Comparison of ENCODE assay signal across 10 mouse cellular contexts in the genomic region with DNA sequence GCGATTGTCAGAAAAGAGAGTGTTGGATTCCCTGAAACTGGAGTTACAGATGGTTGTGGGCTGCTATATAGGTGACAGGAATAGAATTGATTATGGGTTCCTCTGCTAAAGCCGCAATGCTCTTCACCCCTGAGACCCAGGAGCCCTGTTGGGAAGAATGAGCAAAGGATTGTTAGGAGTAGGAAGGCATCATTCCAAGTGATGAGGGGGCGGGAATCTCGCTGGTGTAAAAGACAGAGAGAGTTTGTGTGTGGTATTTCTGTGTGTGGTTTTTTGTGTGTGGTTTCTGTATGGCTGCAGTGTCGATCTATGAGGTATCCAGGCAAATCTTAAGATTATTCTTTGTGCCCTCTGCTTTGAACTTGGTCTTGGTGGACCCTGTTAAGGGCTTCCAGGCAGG. TPM values are rescaled to one million over a fixed set of nuclear protein-coding genes. Genes with fewer than 3 reads are reported as not detected.
DNase-seq lines count a peak whose midpoint lies in the region; ATAC-seq lines count a peak whose summit lies in the region.
"Had no signal": no experiment of that assay in that cellular context is flagged by ENCODE, and none has a peak within 500 bp of the region (broad histone marks: within the 10 kb centered on the region; RNA-seq: fewer than 3 reads in every experiment).

No protein-coding gene starts in this region.

- no peak overlapping the region for H3K9ac ChIP-seq in kidney, embryonic 15.5 days
- no peak overlapping the region; the same call in 1 of the 2 replicates for H3K9ac ChIP-seq in forebrain, embryonic 15.5 days (replicated peaks)
- H3K9ac ChIP-seq in midbrain, embryonic 15.5 days: peak overlapping the region; percentile 65; the same call in 1 of the 2 replicates
- no peak overlapping the region for H3K9ac ChIP-seq in kidney, embryonic 14.5 days (ENCODE audit: low read depth, low read length)

- WGBS in kidney, embryonic 15.5 days: 51% methylated on average over 5 of the region's 5 CpGs
- 72% methylated on average over 5 of the region's 5 CpGs for WGBS in embryonic facial prominence, embryonic 10.5 days
- 65% methylated on average over 5 of the region's 5 CpGs for WGBS in forebrain, embryonic 15.5 days
- 68% methylated on average over 5 of the region's 5 CpGs for WGBS in midbrain, embryonic 15.5 days
- WGBS in kidney, embryonic 14.5 days: 47% methylated on average over 5 of the region's 5 CpGs

- peaks cover 11% of the 10 kb centered on the region for H3K4me1 ChIP-seq in kidney, embryonic 15.5 days
- H3K4me1 ChIP-seq in embryonic facial prominence, embryonic 10.5 days: peaks cover 15% of the 10 kb centered on the region
- H3K4me1 ChIP-seq in forebrain, embryonic 15.5 days: peaks cover 10% of the 10 kb centered on the region
- H3K4me1 ChIP-seq in midbrain, embryonic 15.5 days: peaks cover 19% of the 10 kb centered on the region
- peaks cover 5% of the 10 kb centered on the region; the same call in 1 of the 2 replicates for H3K4me1 ChIP-seq in kidney, embryonic 14.5 days (ENCODE audit: control insufficient read depth, insufficient read depth, low read length)

- no peak for ATAC-seq in kidney, embryonic 15.5 days (replicated peaks; ENCODE audit: low FRiP score)
- ATAC-seq in forebrain, embryonic 15.5 days (replicated peaks): no peak
- no peak for ATAC-seq in midbrain, embryonic 15.5 days (replicated peaks)
- ATAC-seq in kidney, embryonic 14.5 days (ENCODE audit: low FRiP score, low TSS enrichment): no peak

- H3K36me3 ChIP-seq in kidney, embryonic 15.5 days: no peaks in the 10 kb centered on the region
- H3K36me3 ChIP-seq in embryonic facial prominence, embryonic 10.5 days (replicated peaks): no peaks in the 10 kb centered on the region
- H3K36me3 ChIP-seq in forebrain, embryonic 15.5 days: no peaks in the 10 kb centered on the region
- no peaks in the 10 kb centered on the region for H3K36me3 ChIP-seq in midbrain, embryonic 15.5 days (replicated peaks)
- H3K36me3 ChIP-seq in kidney, embryonic 14.5 days (ENCODE audit: control insufficient read depth, insufficient read depth, low read length): no peaks in the 10 kb centered on the region

- H3K27me3 ChIP-seq in kidney, embryonic 15.5 days: no peaks in the 10 kb centered on the region
- H3K27me3 ChIP-seq in embryonic facial prominence, embryonic 10.5 days (replicated peaks; ENCODE audit: low read depth, poor library complexity, severe bottlenecking): peaks cover 14% of the 10 kb centered on the region
- no peaks in the 10 kb centered on the region for H3K27me3 ChIP-seq in forebrain, embryonic 15.5 days
- H3K27me3 ChIP-seq in midbrain, embryonic 15.5 days (replicated peaks): no peaks in the 10 kb centered on the region
- H3K27me3 ChIP-seq in kidney, embryonic 14.5 days (ENCODE audit: control insufficient read depth, insufficient read depth, low read length): 0 out of 2 replicates have a peak, but pooled peaks cover 2% of the 10 kb centered on the region

- 0 out of 2 replicates have a peak overlapping the region, but pooled peaks have one; percentile 66 for H3K4me3 ChIP-seq in kidney, embryonic 15.5 days (replicated peaks)
- H3K4me3 ChIP-seq in embryonic facial prominence, embryonic 10.5 days: peak overlapping the region; percentile 71
- 0 out of 2 replicates have a peak overlapping the region, but pooled peaks have one; percentile 59 for H3K4me3 ChIP-seq in forebrain, embryonic 15.5 days
- peak overlapping the region; percentile 81 for H3K4me3 ChIP-seq in midbrain, embryonic 15.5 days
- no peak overlapping the region for H3K4me3 ChIP-seq in kidney, embryonic 14.5 days (ENCODE audit: low read length)

- DNase-seq in kidney, adult 8-10 months: no peak
- DNase-seq in embryonic facial prominence, embryonic 10.5 days (ENCODE audit: low spot score): no peak
- DNase-seq in embryo, embryonic 11 days: no peak
- no peak for DNase-seq in gastrocnemius, adult 8-10 months (ENCODE audit: low spot score in 2 of 2)

- no peak overlapping the region for H3K27ac ChIP-seq in kidney, embryonic 15.5 days
- no peak overlapping the region for H3K27ac ChIP-seq in embryonic facial prominence, embryonic 10.5 days (replicated peaks)
- no peak overlapping the region for H3K27ac ChIP-seq in forebrain, embryonic 15.5 days (replicated peaks)
- H3K27ac ChIP-seq in midbrain, embryonic 15.5 days: no peak overlapping the region
- H3K27ac ChIP-seq in kidney, embryonic 14.5 days (ENCODE audit: low read depth, low read length): no peak overlapping the region

- peak overlapping the region; percentile 75 for H3K4me2 ChIP-seq in kidney, embryonic 15.5 days
- peak overlapping the region; percentile 63; the same call in 1 of the 2 replicates for H3K4me2 ChIP-seq in forebrain, embryonic 15.5 days (replicated peaks)
- H3K4me2 ChIP-seq in midbrain, embryonic 15.5 days: peak overlapping the region; percentile 77
- H3K4me2 ChIP-seq in kidney, embryonic 14.5 days (replicated peaks; ENCODE audit: low read depth, low read length): no peak overlapping the region

- no peaks in the 10 kb centered on the region for H3K9me3 ChIP-seq in kidney, embryonic 15.5 days (replicated peaks)
- no peaks in the 10 kb centered on the region for H3K9me3 ChIP-seq in embryonic facial prominence, embryonic 10.5 days
- no peaks in the 10 kb centered on the region for H3K9me3 ChIP-seq in forebrain, embryonic 15.5 days
- no peaks in the 10 kb centered on the region for H3K9me3 ChIP-seq in midbrain, embryonic 15.5 days
- no peaks in the 10 kb centered on the region for H3K9me3 ChIP-seq in kidney, embryonic 14.5 days (ENCODE audit: control insufficient read depth, low read length)

RNA-seq across cellular contexts. Expression of a gene that starts 1.3 kb away (rescaled TPM):
- polyA plus RNA-seq in kidney, embryonic 15.5 days (2015; fragmentation: Nextera tagmentation; extraction: Ambion mirVana): 0.74 and 0.84 TPM in 2 replicates
- 1.00 and 1.3 TPM in 2 replicates for polyA plus RNA-seq in embryonic facial prominence, embryonic 10.5 days (2016; fragmentation: Nextera tagmentation; extraction: Ambion mirVana)
- polyA plus RNA-seq in forebrain, embryonic 15.5 days (2015; fragmentation: Nextera tagmentation; extraction: Ambion mirVana): 0.73 and 0.99 TPM in 2 replicates
- 1.8 and 2.7 TPM in 2 replicates for polyA plus RNA-seq in midbrain, embryonic 15.5 days (2015; fragmentation: Nextera tagmentation; extraction: Ambion mirVana)
- 0.54 and 1.2 TPM in 2 replicates for polyA plus RNA-seq in kidney, embryonic 14.5 days (2014; fragmentation: Nextera tagmentation; extraction: Ambion mirVana)
- under 1 TPM in 3 of 4 experiments, not detected in 1; 0.10 to 0.24 (median 0.16) TPM for total RNA-seq in gastrocnemius, adult 8-10 months (2022)
- total RNA-seq: liver, adult 2 months had no signal
- polyA plus RNA-seq: heart, embryonic 16.5 days; liver, adult 2 months had no signal

RNA-seq across cellular contexts. Expression of a gene that starts 32.1 kb away (rescaled TPM):
- 27.8 and 31.0 TPM in 2 replicates for polyA plus RNA-seq in kidney, embryonic 15.5 days (2015; fragmentation: Nextera tagmentation; extraction: Ambion mirVana)
- 33.7 and 33.9 TPM in 2 replicates for polyA plus RNA-seq in embryonic facial prominence, embryonic 10.5 days (2016; fragmentation: Nextera tagmentation; extraction: Ambion mirVana)
- 31.0 and 31.6 TPM in 2 replicates for polyA plus RNA-seq in forebrain, embryonic 15.5 days (2015; fragmentation: Nextera tagmentation; extraction: Ambion mirVana)
- polyA plus RNA-seq in midbrain, embryonic 15.5 days (2015; fragmentation: Nextera tagmentation; extraction: Ambion mirVana): 33.3 and 35.2 TPM in 2 replicates
- 25.0 and 51.2 TPM in 2 replicates for polyA plus RNA-seq in kidney, embryonic 14.5 days (2014; fragmentation: Nextera tagmentation; extraction: Ambion mirVana)
- 100 to 1,000 TPM; 255 to 341 (median 297) TPM for total RNA-seq in gastrocnemius, adult 8-10 months (2022)

RNA-seq across cellular contexts. Expression of a gene that starts 42.2 kb away (rescaled TPM):
- polyA plus RNA-seq in kidney, embryonic 15.5 days (2015; fragmentation: Nextera tagmentation; extraction: Ambion mirVana): 22.2 and 24.6 TPM in 2 replicates
- polyA plus RNA-seq in embryonic facial prominence, embryonic 10.5 days (2016; fragmentation: Nextera tagmentation; extraction: Ambion mirVana): 10.3 and 12.9 TPM in 2 replicates
- 4.0 and 4.2 TPM in 2 replicates for polyA plus RNA-seq in forebrain, embryonic 15.5 days (2015; fragmentation: Nextera tagmentation; extraction: Ambion mirVana)
- polyA plus RNA-seq in midbrain, embryonic 15.5 days (2015; fragmentation: Nextera tagmentation; extraction: Ambion mirVana): 3.2 and 4.2 TPM in 2 replicates
- polyA plus RNA-seq in kidney, embryonic 14.5 days (2014; fragmentation: Nextera tagmentation; extraction: Ambion mirVana): 25.3 and 29.2 TPM in 2 replicates
- under 1 TPM; 0.58 to 0.80 (median 0.73) TPM for total RNA-seq in gastrocnemius, adult 8-10 months (2022)

RNA-seq across cellular contexts. Expression of a gene that starts 50.2 kb away (rescaled TPM):
- 10.2 and 10.9 TPM in 2 replicates for polyA plus RNA-seq in kidney, embryonic 15.5 days (2015; fragmentation: Nextera tagmentation; extraction: Ambion mirVana)
- 6.9 and 8.2 TPM in 2 replicates for polyA plus RNA-seq in embryonic facial prominence, embryonic 10.5 days (2016; fragmentation: Nextera tagmentation; extraction: Ambion mirVana)
- 3.3 and 5.1 TPM in 2 replicates for polyA plus RNA-seq in forebrain, embryonic 15.5 days (2015; fragmentation: Nextera tagmentation; extraction: Ambion mirVana)
- polyA plus RNA-seq in midbrain, embryonic 15.5 days (2015; fragmentation: Nextera tagmentation; extraction: Ambion mirVana): 7.4 and 7.5 TPM in 2 replicates
- 12.5 and 14.0 TPM in 2 replicates for polyA plus RNA-seq in kidney, embryonic 14.5 days (2014; fragmentation: Nextera tagmentation; extraction: Ambion mirVana)
- 10 to 100 TPM; 10.1 to 13.0 (median 11.5) TPM for total RNA-seq in gastrocnemius, adult 8-10 months (2022)

RNA-seq across cellular contexts. Expression of a gene that starts 58.3 kb away (rescaled TPM):
- 14.4 and 15.2 TPM in 2 replicates for polyA plus RNA-seq in kidney, embryonic 15.5 days (2015; fragmentation: Nextera tagmentation; extraction: Ambion mirVana)
- polyA plus RNA-seq in embryonic facial prominence, embryonic 10.5 days (2016; fragmentation: Nextera tagmentation; extraction: Ambion mirVana): 8.8 and 9.0 TPM in 2 replicates
- 3.6 and 5.9 TPM in 2 replicates for polyA plus RNA-seq in forebrain, embryonic 15.5 days (2015; fragmentation: Nextera tagmentation; extraction: Ambion mirVana)
- 9.1 and 9.4 TPM in 2 replicates for polyA plus RNA-seq in midbrain, embryonic 15.5 days (2015; fragmentation: Nextera tagmentation; extraction: Ambion mirVana)
- polyA plus RNA-seq in kidney, embryonic 14.5 days (2014; fragmentation: Nextera tagmentation; extraction: Ambion mirVana): 10.8 and 14.6 TPM in 2 replicates
- total RNA-seq in gastrocnemius, adult 8-10 months (2022): 1 to 10 TPM in 1 of 4 experiments, not detected in 3; 1.4 TPM
- total RNA-seq: liver, adult 2 months had no signal
- polyA plus RNA-seq: liver, adult 2 months had no signal
